Mouse (Mus musculus) myocyte (in vitro differentiated cells): ENCODE data around the gene Hhat.

Source experiments
- CEBPB ChIP-seq: IDR thresholded peaks from 2 replicates; pipeline ENCODE4 v1.6.1; 2011; ENCODE audit warnings: mild to moderate bottlenecking, moderate library complexity; ENCODE audit not compliant: poor library complexity, insufficient read depth, severe bottlenecking
- E2F4 ChIP-seq: IDR thresholded peaks from one replicate; pipeline ENCODE4 v1.6.1; 2011; ENCODE audit warnings: mild to moderate bottlenecking, control low read depth, moderate library complexity; ENCODE audit not compliant: insufficient read depth
- MAX ChIP-seq: IDR thresholded peaks from one replicate; pipeline ENCODE4 v1.6.1; 2011; ENCODE audit warnings: low read depth, mild to moderate bottlenecking, control low read depth
- MYOD1 ChIP-seq, 3 experiments: IDR thresholded peaks; one replicate each; pipeline ENCODE4 v1.6.1; 2011; ENCODE audit warnings: control low read depth in 2 of 3, low read depth in 2 of 3, mild to moderate bottlenecking in 2 of 3, moderate library complexity in 1 of 3; ENCODE audit not compliant: insufficient read length in 2 of 3, control insufficient read depth in 1 of 3
- MYOG ChIP-seq, 3 experiments: IDR thresholded peaks; one replicate each; pipeline ENCODE4 v1.6.1; 2011; ENCODE audit warnings: control low read depth in 2 of 3, low read depth in 2 of 3, mild to moderate bottlenecking in 2 of 3; ENCODE audit not compliant: insufficient read length in 2 of 3, control insufficient read depth in 1 of 3, insufficient read depth in 1 of 3
- POLR2A ChIP-seq: IDR thresholded peaks from one replicate; pipeline ENCODE4 v1.6.1; 2011; ENCODE audit warnings: low read depth, mild to moderate bottlenecking, control low read depth, moderate library complexity; ENCODE audit not compliant: insufficient read length
- REST ChIP-seq: IDR thresholded peaks from one replicate; pipeline ENCODE4 v1.6.1; 2011; ENCODE audit warnings: mild to moderate bottlenecking, control low read depth, moderate library complexity; ENCODE audit not compliant: insufficient read depth, insufficient read length
- SRF ChIP-seq: IDR thresholded peaks from one replicate; pipeline ENCODE4 v1.6.1; 2011; ENCODE audit warnings: low read depth; ENCODE audit not compliant: control insufficient read depth, insufficient read length
- TCF12 ChIP-seq: IDR thresholded peaks from one replicate; pipeline ENCODE4 v1.6.1; 2011; ENCODE audit warnings: mild to moderate bottlenecking, control low read depth; ENCODE audit not compliant: poor library complexity, insufficient read depth, severe bottlenecking
- TCF3 ChIP-seq: IDR thresholded peaks from one replicate; pipeline ENCODE4 v1.6.1; 2011; ENCODE audit warnings: low read depth, control low read depth; ENCODE audit not compliant: insufficient read length
- USF1 ChIP-seq: IDR thresholded peaks from one replicate; pipeline ENCODE4 v1.6.1; 2011; ENCODE audit warnings: low read depth, mild to moderate bottlenecking, control low read depth, moderate library complexity

DNA sequence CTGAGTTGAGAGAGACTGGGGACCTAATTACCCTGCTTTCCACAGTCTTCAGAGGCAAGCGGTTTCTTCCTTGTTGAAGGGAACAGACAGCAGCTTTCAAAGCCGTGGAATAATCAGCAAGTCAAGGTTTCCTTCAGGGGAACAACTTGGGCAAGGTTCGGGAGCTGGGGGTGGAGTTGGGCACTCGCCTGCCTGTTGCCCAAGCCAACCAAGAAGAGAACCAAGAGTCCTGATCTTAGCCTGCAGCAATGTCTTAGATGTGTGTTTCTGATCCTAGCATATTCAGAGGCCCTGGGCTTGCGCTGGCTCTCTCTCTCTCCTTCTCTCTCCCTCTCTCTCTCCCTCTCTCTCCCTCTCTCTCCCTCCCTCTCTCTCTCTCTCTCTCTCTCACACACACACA is 93.8 kb downstream of the Hhat start:
- TF ChIP-seq POLR2A (no peak), REST (no peak), USF1 (no peak), MAX (no peak), CEBPB (no peak), E2F4 (no peak), MYOG (IDR thresholded peaks at IDR 0.05; ENCODE audit: control insufficient read depth in 1 of 3, insufficient read depth in 1 of 3, insufficient read length in 2 of 3, low read depth in 2 of 3) (no peak), TCF12 (no peak), SRF (no peak), TCF3 (no peak), MYOD1 (IDR thresholded peaks at IDR 0.05; ENCODE audit: control insufficient read depth in 1 of 3, insufficient read length in 2 of 3, low read depth in 2 of 3) (no peak)
